Mouse (Mus musculus) megakaryocyte, embryonic 14.5 days (primary cell): Measurements from ENCODE around the gene Calm3.

Source experiments
- FLI1 ChIP-seq: IDR thresholded peaks from 2 replicates; pipeline ENCODE4 v1.6.1; 2012; ENCODE audit warnings: low read length, inconsistent platforms, mixed read lengths
- GATA1 ChIP-seq: IDR thresholded peaks from 3 replicates; pipeline ENCODE4 v1.6.1; 2012; ENCODE audit warnings: mixed read lengths, low read length, inconsistent platforms, borderline replicate concordance

- TF ChIP-seq FLI1: no peak
- TF ChIP-seq GATA1: no peak
Measured at GRCm38 (mm10) chr7:16947959-16948361, 24.0 kb upstream of the Calm3 start.
